Mouse (Mus musculus) embryonic facial prominence, embryonic 11.5 days (tissue): ENCODE results near the gene Prom2. TPM values are rescaled to one million over a fixed set of nuclear protein-coding genes. Genes with fewer than 3 reads are reported as not detected.

ENCODE experiments used
- ATAC-seq: fragments of 200-750 bp; cut with Nextera tagmentation; replicated peaks from 2 replicates; pipeline ENCODE4 v1.8.0; 2017; ENCODE audit warnings: low read depth; ENCODE audit not compliant: insufficient number of reproducible peaks, low FRiP score, low TSS enrichment
- DNase-seq: peaks from one replicate; pipeline ENCODE4 v3.0.0-alpha.2; 2015; ENCODE audit warnings: low spot score
- H3K27ac ChIP-seq: fragments of 300-500 bp; sonication (generic); replicated peaks from 2 replicates; pipeline ENCODE4 v1.5.1; 2014; ENCODE audit warnings: mild to moderate bottlenecking, low read depth, low read length, control low read depth
- H3K27me3 ChIP-seq: fragments of 300-500 bp; sonication (generic); 2 replicates; pipeline ENCODE4 v1.6.1; 2014; ENCODE audit warnings: mild to moderate bottlenecking, low read length, moderate library complexity, mixed read lengths; ENCODE audit not compliant: control insufficient read depth, insufficient read depth
- H3K36me3 ChIP-seq: fragments of 300-500 bp; sonication (generic); replicated peaks from 2 replicates; pipeline ENCODE4 v1.6.1; 2014; ENCODE audit warnings: low read depth, mild to moderate bottlenecking, low read length, moderate library complexity, mixed read lengths; ENCODE audit not compliant: control insufficient read depth, insufficient read depth
- H3K4me1 ChIP-seq: fragments of 300-500 bp; sonication (generic); 2 replicates; pipeline ENCODE4 v1.6.1; 2014; ENCODE audit warnings: low read length, mixed read lengths; ENCODE audit not compliant: control insufficient read depth, insufficient read depth
- H3K4me2 ChIP-seq: fragments of 300-500 bp; sonication (generic); 2 replicates; pipeline ENCODE4 v1.6.1; 2014; ENCODE audit warnings: low read depth, mild to moderate bottlenecking, control low read depth, low read length, moderate library complexity
- H3K4me3 ChIP-seq: fragments of 300-500 bp; sonication (generic); 2 replicates; pipeline ENCODE4 v1.5.1; 2014; ENCODE audit warnings: low read depth, low read length, control low read depth
- H3K9ac ChIP-seq: fragments of 300-500 bp; sonication (generic); replicated peaks from 2 replicates; pipeline ENCODE4 v1.6.1; 2014; ENCODE audit warnings: mild to moderate bottlenecking, control low read depth, low read length
- H3K9me3 ChIP-seq: fragments of 300-500 bp; sonication (generic); replicated peaks from 2 replicates; pipeline ENCODE4 v1.6.1; 2016; ENCODE audit warnings: mild to moderate bottlenecking, low read length, inconsistent platforms, mixed read lengths; ENCODE audit not compliant: control insufficient read depth
- WGBS: fragments of 180-500 bp; shearing (Covaris S2); extraction: QIAGEN DNeasy Blood & Tissue Kit; methylation state at CpG from one replicate; pipeline ENCODE4 v1.1.7; 2014; 5-methylcytosine and 5-hydroxymethylcytosine counted together
- polyA plus RNA-seq: library from polyadenylated mRNA; unstranded; fragments of >200 nt; fragmentation: Nextera tagmentation; extraction: Ambion mirVana; gene quantifications from 2 replicates; pipeline ENCODE4 v1.2.1, GENCODE M21; 2014

Gene Prom2
- polyA plus RNA-seq, 1 experiment from 2014 or later: 1.6 TPM

GRCm38 (mm10) chr2:127521172-127522005, 19.9 kb downstream of the Prom2 start:
- ATAC-seq (peak; percentile 72), DNase-seq (peak; percentile 61)
- H3K27me3 ChIP-seq: no peaks in the 10 kb centered on the region; the same call in 1 of the 2 replicates
- peak overlapping the region; percentile 54 for H3K4me2 ChIP-seq
- H3K9ac ChIP-seq: peak overlapping the region; percentile 37
- WGBS: under 1% methylated on average over 18 of the region's 18 CpGs
- H3K27ac ChIP-seq: no peak overlapping the region
- H3K4me1 ChIP-seq: peaks cover 5% of the 10 kb centered on the region
- peak overlapping the region; percentile 15; the same call in 1 of the 2 replicates for H3K4me3 ChIP-seq
- H3K36me3 ChIP-seq: no peaks in the 10 kb centered on the region
- no peaks in the 10 kb centered on the region for H3K9me3 ChIP-seq

- H3K9me3 ChIP-seq: no peaks in the 10 kb centered on the region
- no peak for DNase-seq
- peaks cover 5% of the 10 kb centered on the region for H3K4me1 ChIP-seq
- no peak overlapping the region for H3K27ac ChIP-seq
- H3K36me3 ChIP-seq: no peaks in the 10 kb centered on the region
- ATAC-seq: no peak
- H3K4me2 ChIP-seq: no peak overlapping the region
- H3K9ac ChIP-seq: no peak overlapping the region
- no peak overlapping the region for H3K4me3 ChIP-seq
- H3K27me3 ChIP-seq: no peaks in the 10 kb centered on the region; the same call in 1 of the 2 replicates
These were observed 21.1 kb downstream of the Prom2 start for GRCm38 (mm10) chr2:127520123-127520522.

- ATAC-seq (no peak), DNase-seq (no peak)
- Histone ChIP-seq H3K9me3 (no peaks in the 10 kb centered on the region), H3K27ac (no peak overlapping the region), H3K4me1 (peaks cover 5% of the 10 kb centered on the region), H3K4me2 (no peak overlapping the region), H3K9ac (no peak overlapping the region), H3K36me3 (no peaks in the 10 kb centered on the region), H3K27me3 (no peaks in the 10 kb centered on the region; the same call in 1 of the 2 replicates), H3K4me3 (no peak overlapping the region)
- WGBS: 72% methylated on average over 5 of the region's 5 CpGs
These were observed 22.0 kb downstream of the Prom2 start for GRCm38 (mm10) chr2:127519308-127519707.

GRCm38 (mm10) chr2:127518831-127519230, 22.4 kb downstream of the Prom2 start:
- DNase-seq (no peak), ATAC-seq (no peak)
- H3K36me3 ChIP-seq: no peaks in the 10 kb centered on the region
- H3K4me3 ChIP-seq: no peak overlapping the region
- H3K27me3 ChIP-seq: no peaks in the 10 kb centered on the region; the same call in 1 of the 2 replicates
- no peaks in the 10 kb centered on the region for H3K9me3 ChIP-seq
- no peak overlapping the region for H3K4me2 ChIP-seq
- no peak overlapping the region for H3K27ac ChIP-seq
- 51% methylated on average over 3 of the region's 3 CpGs for WGBS
- H3K4me1 ChIP-seq: peaks cover 5% of the 10 kb centered on the region
- H3K9ac ChIP-seq: no peak overlapping the region

GRCm38 (mm10) chr2:127518273-127518672, 23.0 kb downstream of the Prom2 start:
- H3K4me2 ChIP-seq: no peak overlapping the region
- DNase-seq (no peak), ATAC-seq (no peak)
- no peak overlapping the region for H3K27ac ChIP-seq
- no peak overlapping the region for H3K9ac ChIP-seq
- H3K27me3 ChIP-seq: no peaks in the 10 kb centered on the region; the same call in 1 of the 2 replicates
- no peaks in the 10 kb centered on the region for H3K9me3 ChIP-seq
- 57% methylated on average over 3 of the region's 3 CpGs for WGBS
- peaks cover 5% of the 10 kb centered on the region for H3K4me1 ChIP-seq
- no peak overlapping the region for H3K4me3 ChIP-seq
- no peaks in the 10 kb centered on the region for H3K36me3 ChIP-seq

GRCm38 (mm10) chr2:127517081-127517480, 24.2 kb downstream of the Prom2 start:
- Histone ChIP-seq H3K4me3 (no peak overlapping the region), H3K9ac (no peak overlapping the region), H3K36me3 (no peaks in the 10 kb centered on the region), H3K27me3 (no peaks in the 10 kb centered on the region; the same call in 1 of the 2 replicates), H3K4me1 (peaks cover 5% of the 10 kb centered on the region), H3K27ac (no peak overlapping the region), H3K4me2 (no peak overlapping the region), H3K9me3 (no peaks in the 10 kb centered on the region)
- WGBS: 72% methylated on average over 8 of the region's 8 CpGs
- no peak for DNase-seq
- ATAC-seq: no peak

- WGBS: 73% methylated on average over 9 of the region's 9 CpGs
- Histone ChIP-seq H3K4me2 (no peak overlapping the region), H3K9me3 (no peaks in the 10 kb centered on the region), H3K27ac (no peak overlapping the region), H3K36me3 (no peaks in the 10 kb centered on the region), H3K4me1 (peaks cover 3% of the 10 kb centered on the region; the same call in 1 of the 2 replicates), H3K27me3 (no peaks in the 10 kb centered on the region), H3K4me3 (no peak overlapping the region), H3K9ac (no peak overlapping the region)
- DNase-seq: no peak
- ATAC-seq: no peak
These were observed 26.7 kb downstream of the Prom2 start for GRCm38 (mm10) chr2:127514380-127515124.

GRCm38 (mm10) chr2:127513244-127513643, 28.0 kb downstream of the Prom2 start:
- H3K27ac ChIP-seq: no peak overlapping the region
- 70% methylated on average over 3 of the region's 3 CpGs for WGBS
- H3K9me3 ChIP-seq: no peaks in the 10 kb centered on the region
- H3K27me3 ChIP-seq: no peaks in the 10 kb centered on the region
- no peaks in the 10 kb centered on the region for H3K36me3 ChIP-seq
- H3K4me1 ChIP-seq: peaks cover 3% of the 10 kb centered on the region; the same call in 1 of the 2 replicates
- ATAC-seq (no peak), DNase-seq (no peak)
- H3K4me2 ChIP-seq: no peak overlapping the region
- no peak overlapping the region for H3K9ac ChIP-seq
- H3K4me3 ChIP-seq: no peak overlapping the region
